Mouse (Mus musculus) ES-E14 (cell line): ENCODE data around the gene Map3k5. TPM values are rescaled to one million over a fixed set of nuclear protein-coding genes. Genes with fewer than 3 reads are reported as not detected.

Experiments used
- DNase-seq: peaks from one replicate; pipeline ENCODE4 v3.0.0-alpha.2; 2013; ENCODE audit warnings: low read depth, low spot score
- H3K27ac ChIP-seq: 2 replicates; pipeline ENCODE4 v1.5.1; 2012; ENCODE audit warnings: low read depth, mild to moderate bottlenecking, low read length, moderate library complexity, mixed read lengths; ENCODE audit not compliant: poor library complexity, insufficient read depth, severe bottlenecking
- H3K36me3 ChIP-seq: 2 replicates; pipeline ENCODE4 v1.6.1; 2012; ENCODE audit warnings: mild to moderate bottlenecking, low read length, moderate library complexity, mixed read lengths; ENCODE audit not compliant: control insufficient read depth, poor library complexity, insufficient read depth, severe bottlenecking
- H3K4me1 ChIP-seq, 2 experiments: fragments of 150-350 bp in 1 of 2; sonication (generic) in 1 of 2; 2 replicates each; pipeline ENCODE4 v1.6.1; 2012; ENCODE audit warnings: low read length in 2 of 2, mild to moderate bottlenecking in 1 of 2, mixed read lengths in 1 of 2; ENCODE audit not compliant: control insufficient read depth in 2 of 2, insufficient read depth in 2 of 2, poor library complexity in 1 of 2
- H3K4me3 ChIP-seq, 2 experiments: fragments of 150-350 bp in 1 of 2; sonication (generic) in 1 of 2; 2 replicates each; pipeline ENCODE4 v1.5.1; 2012; ENCODE audit warnings: low read length in 2 of 2, low read depth in 1 of 2, mild to moderate bottlenecking in 1 of 2, mixed read lengths in 1 of 2; ENCODE audit not compliant: insufficient read depth in 1 of 2, poor library complexity in 1 of 2, severe bottlenecking in 1 of 2
- H3K9ac ChIP-seq: 2 replicates; pipeline ENCODE4 v1.6.1; 2012; ENCODE audit warnings: low read depth, mild to moderate bottlenecking, low read length, mixed read lengths; ENCODE audit not compliant: poor library complexity, insufficient read depth, severe bottlenecking
- H3K9me3 ChIP-seq: fragments of 150-350 bp; sonication (generic); 2 replicates; pipeline ENCODE4 v1.6.1; 2012; ENCODE audit warnings: low read depth, mild to moderate bottlenecking, low read length; ENCODE audit not compliant: control insufficient read depth, insufficient read depth
- CHD2 ChIP-seq: IDR thresholded peaks from 2 replicates; pipeline ENCODE4 v1.6.1; 2014; ENCODE audit warnings: mild to moderate bottlenecking, low read depth, low read length, inconsistent platforms
- HCFC1 ChIP-seq: IDR thresholded peaks from 2 replicates; pipeline ENCODE4 v1.6.1; 2012; ENCODE audit warnings: low read length, inconsistent platforms, borderline replicate concordance; ENCODE audit not compliant: insufficient read depth
- MAFK ChIP-seq: IDR thresholded peaks from 2 replicates; pipeline ENCODE4 v1.6.1; 2014; ENCODE audit warnings: mild to moderate bottlenecking, low read depth, low read length, inconsistent platforms; ENCODE audit not compliant: insufficient read depth
- ZC3H11A ChIP-seq: IDR thresholded peaks from 2 replicates; pipeline ENCODE4 v1.6.1; 2012; ENCODE audit warnings: low read depth, mild to moderate bottlenecking, inconsistent platforms, low read length, borderline replicate concordance
- ZNF384 ChIP-seq: IDR thresholded peaks from 2 replicates; pipeline ENCODE4 v1.6.1; 2012; ENCODE audit warnings: low read depth, low read length, inconsistent platforms
- in situ Hi-C, 2 experiments: fragments of 600-800 bp; cut with MboI; formaldehyde crosslinking; loops; one replicate each; pipeline ENCODE4 v1.15.1; 2025; ENCODE audit warnings: low sequenced_read_pairs in 2 of 2, inconsistent platforms in 1 of 2; ENCODE audit not compliant: unreplicated experiment in 2 of 2
- total RNA-seq: library from RNA; depleted of rRNA; stranded (reverse); fragments of 300-350 nt; gene quantifications from 2 replicates; pipeline ENCODE4 v1.2.3, GENCODE M21; 2012

The Map3k5 gene
- total RNA-seq, 1 experiment = 4.7 TPM

GRCm38 (mm10) chr10:20023524-20023923 is 89.3 kb downstream of the Map3k5 start:
- H3K9ac ChIP-seq = no peak overlapping the region
- peaks cover 4% of the 10 kb centered on the region; the same call in 1 of the 2 replicates for H3K9me3 ChIP-seq
- H3K27ac ChIP-seq = no peak overlapping the region
- DNase-seq = no peak
- no peaks in the 10 kb centered on the region for H3K4me1 ChIP-seq
- no peak overlapping the region for H3K4me3 ChIP-seq
- TF ChIP-seq ZNF384 (no peak), MAFK (no peak), HCFC1 (no peak), CHD2 (no peak), ZC3H11A (no peak)
- in situ Hi-C loops = no loop called here
- no peaks in the 10 kb centered on the region for H3K36me3 ChIP-seq

GRCm38 (mm10) chr10:20024891-20025290 is 90.6 kb downstream of the Map3k5 start:
- in situ Hi-C loops = no loop called here
- Histone ChIP-seq H3K4me3 (no peak overlapping the region), H3K9me3 (0 out of 2 replicates have a peak, but pooled peaks cover 2% of the 10 kb centered on the region), H3K9ac (no peak overlapping the region), H3K36me3 (no peaks in the 10 kb centered on the region), H3K4me1 (no peaks in the 10 kb centered on the region), H3K27ac (no peak overlapping the region)
- no peak for TF ChIP-seq MAFK
- TF ChIP-seq HCFC1 = no peak
- TF ChIP-seq ZNF384 = no peak
- DNase-seq = no peak

- in situ Hi-C loops = no loop called here
- no peak overlapping the region for H3K27ac ChIP-seq
- H3K9me3 ChIP-seq = 0 out of 2 replicates have a peak, but pooled peaks cover 2% of the 10 kb centered on the region
- H3K4me1 ChIP-seq = no peaks in the 10 kb centered on the region; a peak in 1 of 4 replicates
- H3K36me3 ChIP-seq = no peaks in the 10 kb centered on the region
- H3K4me3 ChIP-seq = no peak overlapping the region
- no peak for TF ChIP-seq CHD2
- TF ChIP-seq HCFC1 = no peak
- TF ChIP-seq ZC3H11A = no peak
- no peak for TF ChIP-seq ZNF384
- no peak for TF ChIP-seq MAFK
- H3K9ac ChIP-seq = no peak overlapping the region
- no peak for DNase-seq
Observed at GRCm38 (mm10) chr10:20025781-20026520, 91.7 kb downstream of the Map3k5 start.

- no peaks in the 10 kb centered on the region for H3K9me3 ChIP-seq
- no peaks in the 10 kb centered on the region for H3K36me3 ChIP-seq
- no peak for DNase-seq
- H3K4me3 ChIP-seq = no peak overlapping the region
- in situ Hi-C loops = no loop called here
- H3K4me1 ChIP-seq = no peaks in the 10 kb centered on the region; a peak in 1 of 4 replicates
- TF ChIP-seq ZC3H11A = no peak
- no peak for TF ChIP-seq CHD2
- no peak for TF ChIP-seq ZNF384
- no peak for TF ChIP-seq HCFC1
- no peak for TF ChIP-seq MAFK
- no peak overlapping the region for H3K27ac ChIP-seq
- no peak overlapping the region for H3K9ac ChIP-seq
Observed at GRCm38 (mm10) chr10:20030703-20031102, 96.4 kb downstream of the Map3k5 start.

- H3K27ac ChIP-seq = no peak overlapping the region
- H3K4me1 ChIP-seq = no peaks in the 10 kb centered on the region; a peak in 1 of 4 replicates
- no peaks in the 10 kb centered on the region for H3K9me3 ChIP-seq
- H3K36me3 ChIP-seq = no peaks in the 10 kb centered on the region
- H3K4me3 ChIP-seq = no peak overlapping the region
- no peak overlapping the region for H3K9ac ChIP-seq
- in situ Hi-C loops = no loop called here
- no peak for DNase-seq
- TF ChIP-seq HCFC1 (no peak), ZNF384 (no peak), CHD2 (no peak)
Observed at GRCm38 (mm10) chr10:20031936-20032335, 97.7 kb downstream of the Map3k5 start.
